Mouse (Mus musculus) liver, adult 2 months (tissue): ENCODE data around the gene Stard3. TPM values are rescaled to one million over a fixed set of nuclear protein-coding genes. Genes with fewer than 3 reads are reported as not detected.

Source experiments
- DNase-seq: peaks from one replicate; pipeline ENCODE4 v3.0.0-alpha.2; 2011; ENCODE audit warnings: low read depth, low spot score; ENCODE audit errors: extremely low read depth
- H3K27ac ChIP-seq: fragments of 200-500 bp; replicated peaks from 2 replicates; pipeline ENCODE4 v1.5.1; 2012; ENCODE audit warnings: low read depth, mild to moderate bottlenecking, control low read depth, inconsistent platforms, low read length; ENCODE audit not compliant: insufficient read depth
- H3K27me3 ChIP-seq: fragments of 200-500 bp; 2 replicates; pipeline ENCODE4 v1.6.1; 2012; ENCODE audit warnings: mild to moderate bottlenecking, moderate library complexity, low read length, inconsistent platforms; ENCODE audit not compliant: control insufficient read depth, insufficient read depth
- H3K36me3 ChIP-seq: fragments of 200-500 bp; 2 replicates; pipeline ENCODE4 v1.6.1; 2012; ENCODE audit warnings: low read length, inconsistent platforms; ENCODE audit not compliant: control insufficient read depth, insufficient read depth
- H3K4me1 ChIP-seq: fragments of 200-500 bp; 2 replicates; pipeline ENCODE4 v1.6.1; 2011; ENCODE audit warnings: low read length; ENCODE audit not compliant: control insufficient read depth, insufficient read depth
- H3K4me3 ChIP-seq: fragments of 200-500 bp; 2 replicates; pipeline ENCODE4 v1.5.1; 2011; ENCODE audit warnings: low read depth, mild to moderate bottlenecking, control low read depth, low read length, moderate library complexity; ENCODE audit not compliant: insufficient read depth
- H3K79me2 ChIP-seq: fragments of 200-500 bp; 2 replicates; pipeline ENCODE4 v1.6.1; 2012; ENCODE audit warnings: inconsistent platforms, mild to moderate bottlenecking, low read length, moderate library complexity; ENCODE audit not compliant: control insufficient read depth, insufficient read depth
- H3K9ac ChIP-seq: fragments of 200-500 bp; 2 replicates; pipeline ENCODE4 v1.6.1; 2012; ENCODE audit warnings: low read depth, mild to moderate bottlenecking, control low read depth, inconsistent platforms, low read length
- CTCF ChIP-seq: fragments of 200-500 bp; IDR thresholded peaks from 2 replicates; pipeline ENCODE4 v1.5.1; 2011; ENCODE audit warnings: low read depth, low read length, control low read depth
- POLR2A ChIP-seq: fragments of 200-500 bp; IDR thresholded peaks from 2 replicates; pipeline ENCODE4 v1.6.1; 2011; ENCODE audit warnings: low read length, control low read depth; ENCODE audit not compliant: insufficient read depth; ENCODE audit errors: extremely low read depth
- WGBS: fragments of 180-500 bp; shearing (Covaris S2); methylation state at CpG from one replicate; pipeline ENCODE4 v1.1.7; 2018; 5-methylcytosine and 5-hydroxymethylcytosine counted together
- polyA plus RNA-seq: library from polyadenylated mRNA; depleted of rRNA; stranded (reverse); fragments of >200 nt; gene quantifications from 2 replicates; pipeline ENCODE4 v1.2.3, GENCODE M21; 2012
- total RNA-seq: library from RNA; depleted of rRNA; stranded (reverse); fragments of >200 nt; gene quantifications from 2 replicates; pipeline ENCODE4 v1.2.3, GENCODE M21; 2014

Stard3 gene
- total and polyA plus RNA-seq, 2 experiments, result 11.9 to 41.1 TPM

DNA sequence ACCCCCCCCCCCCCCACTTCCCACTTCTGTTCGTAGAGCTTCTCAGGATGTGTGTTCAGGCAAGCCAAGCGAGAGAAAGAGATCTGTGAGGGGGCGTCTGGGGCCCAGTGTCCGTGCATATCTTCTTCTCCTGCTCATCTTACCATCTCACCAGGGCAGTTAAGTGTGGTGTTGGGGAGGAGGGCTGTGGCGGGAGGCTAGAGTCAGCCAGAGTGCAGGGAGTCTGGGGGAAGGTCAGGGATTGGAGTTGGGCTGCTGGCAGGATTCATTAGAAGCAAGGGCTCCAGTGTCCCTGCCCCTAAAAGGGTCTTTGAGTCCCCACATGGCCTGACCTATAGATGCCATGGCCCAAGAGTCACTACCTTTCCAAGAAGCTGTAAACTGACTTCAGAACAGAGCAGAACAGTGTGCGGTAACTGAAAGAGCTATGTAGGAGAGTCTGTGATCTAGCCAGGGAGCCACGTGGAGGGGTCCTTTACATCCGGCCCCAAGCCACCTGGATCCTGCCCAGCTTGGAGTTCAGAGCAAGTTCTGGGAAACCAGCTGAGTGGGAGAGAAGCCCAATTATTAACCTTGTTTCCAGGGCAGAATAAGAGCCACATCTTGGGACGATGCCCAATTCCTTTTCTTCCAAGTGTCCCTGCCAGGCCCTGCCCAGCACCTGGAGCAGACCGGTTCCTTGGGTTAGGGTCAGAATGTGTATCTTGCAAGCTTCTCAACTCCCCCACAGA, 34.9 kb upstream of the Stard3 start:
- peaks cover 39% of the 10 kb centered on the region for H3K27me3 ChIP-seq
- H3K9ac ChIP-seq, result no peak overlapping the region
- no peak for DNase-seq
- no peak overlapping the region for H3K27ac ChIP-seq
- H3K4me3 ChIP-seq, result no peak overlapping the region
- TF ChIP-seq POLR2A (no peak), CTCF (no peak)
- 11% methylated on average over 10 of the region's 10 CpGs for WGBS
- no peaks in the 10 kb centered on the region for H3K79me2 ChIP-seq
- H3K4me1 ChIP-seq, result no peaks in the 10 kb centered on the region
- H3K36me3 ChIP-seq, result no peaks in the 10 kb centered on the region

DNA sequence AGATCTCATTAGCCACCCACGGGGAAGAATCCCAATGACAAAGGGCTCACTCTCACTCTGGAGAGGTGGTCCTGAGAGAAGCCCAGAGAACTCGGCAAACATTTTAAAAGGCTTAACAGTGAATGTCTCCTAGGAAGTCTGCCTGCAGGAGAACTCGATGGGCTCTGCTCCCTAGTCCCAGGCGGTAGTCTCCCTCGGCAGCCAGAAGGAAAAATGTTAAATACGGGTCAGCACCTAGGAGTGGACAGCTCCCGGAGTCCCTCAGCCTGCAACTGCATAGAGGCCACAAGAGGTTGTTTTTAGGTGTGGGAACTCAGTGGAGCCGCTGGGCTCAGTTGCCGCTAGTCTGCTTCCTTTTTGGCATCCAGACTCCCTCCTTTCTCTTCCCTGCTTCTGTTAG, 34.2 kb upstream of the Stard3 start:
- DNase-seq, result no peak
- H3K4me3 ChIP-seq, result no peak overlapping the region
- 0 out of 2 replicates have a peak, but pooled peaks have one; percentile 4 for TF ChIP-seq CTCF
- TF ChIP-seq POLR2A, result no peak
- peaks cover 37% of the 10 kb centered on the region for H3K27me3 ChIP-seq
- no peaks in the 10 kb centered on the region for H3K36me3 ChIP-seq
- H3K9ac ChIP-seq, result no peak overlapping the region
- H3K79me2 ChIP-seq, result no peaks in the 10 kb centered on the region
- 3% methylated on average over 9 of the region's 9 CpGs for WGBS
- H3K27ac ChIP-seq, result no peak overlapping the region
- H3K4me1 ChIP-seq, result no peaks in the 10 kb centered on the region

DNA sequence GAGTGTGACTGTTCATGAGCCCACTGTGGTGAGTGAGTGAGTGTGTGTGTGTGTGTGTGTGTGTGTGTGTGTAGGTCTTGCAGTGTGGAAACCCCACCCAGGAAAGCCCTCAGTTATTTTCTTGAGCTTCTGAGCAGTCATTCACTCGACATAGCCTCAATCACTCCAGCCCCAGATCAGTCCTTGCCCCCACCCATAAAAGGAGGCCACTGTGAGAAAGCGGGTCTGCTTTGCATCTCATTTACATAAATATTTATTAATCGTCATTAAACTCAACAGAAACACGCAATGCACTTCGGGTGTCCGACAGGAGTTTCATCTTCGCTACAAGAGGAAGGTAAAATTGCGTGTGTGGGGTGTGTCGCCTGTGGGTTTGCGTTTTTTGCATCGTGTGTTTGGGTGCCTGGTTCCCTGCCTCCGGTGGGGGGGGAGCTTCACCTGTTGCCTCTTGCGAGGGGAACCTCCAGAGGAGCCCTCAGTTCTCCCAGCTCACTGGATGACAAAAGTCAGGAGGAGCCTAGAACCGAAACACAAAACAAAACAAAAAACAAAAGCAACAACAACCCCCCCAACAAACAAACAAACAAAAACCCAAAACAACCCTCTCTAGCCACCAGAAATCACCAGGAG, 32.9 kb upstream of the Stard3 start:
- no peaks in the 10 kb centered on the region for H3K36me3 ChIP-seq
- no peak for TF ChIP-seq CTCF
- TF ChIP-seq POLR2A, result no peak
- 12% methylated on average over 14 of the region's 14 CpGs for WGBS
- H3K4me1 ChIP-seq, result no peaks in the 10 kb centered on the region
- H3K9ac ChIP-seq, result no peak overlapping the region
- H3K27ac ChIP-seq, result no peak overlapping the region
- no peak overlapping the region for H3K4me3 ChIP-seq
- H3K27me3 ChIP-seq, result peaks cover 41% of the 10 kb centered on the region
- no peak for DNase-seq
- H3K79me2 ChIP-seq, result no peaks in the 10 kb centered on the region

DNA sequence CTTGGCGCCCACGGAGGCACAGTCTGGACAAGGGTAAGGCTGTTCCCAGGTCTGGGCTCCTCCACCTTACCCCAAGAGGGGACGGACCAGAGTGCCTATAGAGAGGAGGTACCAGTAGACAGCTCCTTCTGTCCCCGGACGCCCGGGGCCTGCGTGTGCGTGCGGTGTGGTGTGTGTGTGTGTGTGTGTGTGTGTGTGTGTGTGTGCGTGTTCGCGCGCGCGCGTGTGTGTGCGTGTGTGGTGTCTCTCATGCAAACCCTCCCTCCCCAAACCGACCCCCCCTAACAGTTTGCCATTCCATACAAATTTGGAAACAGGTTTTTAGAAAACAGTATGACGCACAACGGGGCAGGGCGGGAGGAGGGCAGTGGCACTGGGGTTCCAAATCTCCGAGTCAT, 32.3 kb upstream of the Stard3 start:
- no peak for DNase-seq
- H3K27me3 ChIP-seq, result peaks cover 39% of the 10 kb centered on the region
- no peaks in the 10 kb centered on the region for H3K4me1 ChIP-seq
- 10% methylated on average over 22 of the region's 22 CpGs for WGBS
- no peak overlapping the region for H3K4me3 ChIP-seq
- H3K27ac ChIP-seq, result no peak overlapping the region
- no peaks in the 10 kb centered on the region for H3K36me3 ChIP-seq
- H3K9ac ChIP-seq, result no peak overlapping the region
- H3K79me2 ChIP-seq, result no peaks in the 10 kb centered on the region
- TF ChIP-seq CTCF, result no peak
- TF ChIP-seq POLR2A, result no peak

DNA sequence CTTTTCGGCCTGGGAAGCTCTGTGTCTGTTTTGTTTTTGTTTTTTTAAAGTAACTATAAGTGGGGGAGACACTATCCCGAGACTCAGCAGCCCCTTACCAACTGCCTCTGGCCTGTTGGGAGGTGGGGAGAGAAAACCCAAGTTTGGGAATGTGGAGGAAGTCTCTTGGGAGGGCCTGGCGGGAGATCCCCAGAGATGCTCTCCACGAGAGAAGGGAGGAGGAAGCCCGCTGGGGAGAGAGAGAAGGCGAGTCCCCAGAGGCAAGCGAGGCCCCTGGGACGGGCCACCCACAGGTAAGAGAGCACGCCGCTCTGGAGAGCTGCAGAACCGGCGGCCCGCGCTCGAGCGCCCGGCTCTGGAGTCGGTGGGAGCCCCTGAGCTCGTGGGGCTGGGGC, 31.4 kb upstream of the Stard3 start:
- no peak overlapping the region for H3K4me3 ChIP-seq
- 3% methylated on average over 19 of the region's 19 CpGs for WGBS
- H3K27me3 ChIP-seq, result peaks cover 34% of the 10 kb centered on the region
- TF ChIP-seq POLR2A, result no peak
- no peak for TF ChIP-seq CTCF
- no peak overlapping the region for H3K9ac ChIP-seq
- no peak for DNase-seq
- H3K27ac ChIP-seq, result no peak overlapping the region
- H3K4me1 ChIP-seq, result no peaks in the 10 kb centered on the region
- no peaks in the 10 kb centered on the region for H3K79me2 ChIP-seq
- no peaks in the 10 kb centered on the region for H3K36me3 ChIP-seq
